Mouse (Mus musculus) liver, embryonic 13.5 days (tissue): Measurements from ENCODE around the gene Rabggta. TPM values are rescaled to one million over a fixed set of nuclear protein-coding genes. Genes with fewer than 3 reads are reported as not detected.
"Not testable (repeated sequence)": the region's sequence is repeated elsewhere in the genome, so short reads cannot be mapped to it uniquely, and the experiment has no call there.

Source experiments
- ATAC-seq: fragments of 200-750 bp; cut with Nextera tagmentation; 2 replicates; pipeline ENCODE4 v1.8.0; 2017; ENCODE audit warnings: low read depth, mild to moderate bottlenecking, moderate number of reproducible peaks, moderate library complexity
- DNase-seq: peaks from one replicate; pipeline ENCODE4 v3.0.0; 2022
- H3K27ac ChIP-seq: fragments of 300-500 bp; sonication (generic); 2 replicates; pipeline ENCODE4 v1.5.1; 2015; ENCODE audit warnings: moderate library complexity, mild to moderate bottlenecking, inconsistent platforms
- H3K27me3 ChIP-seq: fragments of 300-500 bp; sonication (generic); 2 replicates; pipeline ENCODE4 v1.6.1; 2015; ENCODE audit warnings: mild to moderate bottlenecking, inconsistent platforms
- H3K36me3 ChIP-seq: fragments of 300-500 bp; sonication (generic); 2 replicates; pipeline ENCODE4 v1.6.1; 2015; ENCODE audit warnings: mild to moderate bottlenecking, inconsistent platforms
- H3K4me1 ChIP-seq: fragments of 300-500 bp; sonication (generic); replicated peaks from 2 replicates; pipeline ENCODE4 v1.6.1; 2015; ENCODE audit warnings: inconsistent platforms
- H3K4me2 ChIP-seq: fragments of 300-500 bp; sonication (generic); 2 replicates; pipeline ENCODE4 v1.6.1; 2015; ENCODE audit warnings: inconsistent platforms, mild to moderate bottlenecking, moderate library complexity
- H3K4me3 ChIP-seq: fragments of 300-500 bp; sonication (generic); replicated peaks from 2 replicates; pipeline ENCODE4 v1.5.1; 2015; ENCODE audit warnings: mild to moderate bottlenecking, inconsistent platforms
- H3K9ac ChIP-seq: fragments of 300-500 bp; sonication (generic); 2 replicates; pipeline ENCODE4 v1.6.1; 2015; ENCODE audit warnings: mild to moderate bottlenecking, inconsistent platforms
- H3K9me3 ChIP-seq: fragments of 300-500 bp; sonication (generic); replicated peaks from 2 replicates; pipeline ENCODE4 v1.6.1; 2016; ENCODE audit warnings: inconsistent platforms
- WGBS: fragments of 180-500 bp; shearing (Covaris S2); methylation state at CpG from one replicate; pipeline ENCODE4 v1.1.7; 2015; ENCODE audit not compliant: insufficient replicate concordance; 5-methylcytosine and 5-hydroxymethylcytosine counted together
- polyA plus RNA-seq: library from polyadenylated mRNA; unstranded; fragments of >200 nt; fragmentation: Nextera tagmentation; extraction: Ambion mirVana; gene quantifications from 2 replicates; pipeline ENCODE4 v1.2.1, GENCODE M21; 2015

Gene Rabggta
- polyA plus RNA-seq = 12.9 and 14.7 TPM in 2 replicates

DNA sequence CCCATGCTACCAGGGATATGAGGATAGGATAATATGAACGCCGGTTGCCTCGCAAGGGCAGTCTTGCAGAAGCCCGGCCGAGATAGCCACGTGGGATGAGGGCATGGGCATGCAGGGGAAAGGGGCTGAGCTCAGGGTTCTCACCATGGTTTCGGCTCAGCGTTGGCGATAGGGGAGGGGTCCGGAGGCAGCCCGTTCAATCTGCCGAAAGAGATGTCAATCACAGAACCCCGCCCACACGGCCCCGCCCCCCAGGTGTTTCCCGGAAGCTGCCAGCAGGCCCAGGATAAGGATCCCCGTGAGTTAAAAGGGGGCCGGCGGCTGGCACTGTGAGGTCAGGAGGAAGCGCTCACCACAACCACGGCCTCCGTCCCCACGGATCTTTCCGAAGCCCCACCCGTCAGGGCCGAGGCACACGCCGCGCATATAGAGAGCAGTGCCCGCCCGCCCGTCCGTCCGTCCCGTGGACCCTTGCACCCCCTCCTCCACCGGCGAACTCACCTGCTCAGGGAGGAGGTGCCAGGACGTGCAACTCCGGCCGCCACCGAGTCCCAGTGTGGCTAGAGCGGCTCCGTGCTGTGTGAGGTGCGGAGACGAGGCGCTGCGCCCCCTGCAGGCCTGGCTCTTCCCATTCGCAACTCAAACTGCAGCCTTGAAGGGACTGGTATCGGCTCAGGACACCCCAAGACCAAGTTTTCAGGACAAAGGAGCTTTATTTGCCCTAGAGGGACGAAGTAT is at the start of gene Rabggta:
TSS of gene Rabggta (minus strand) at position 564 of the 738 bp plus-strand sequence.
- peak; percentile 90 for DNase-seq
- H3K9ac ChIP-seq = peak within 1 kb of the TSS; percentile 80
- WGBS = under 1% methylated on average over 50 of the region's 50 CpGs
- no peaks in the 10 kb centered on the region for H3K27me3 ChIP-seq
- peak within 1 kb of the TSS; percentile 89 for H3K4me2 ChIP-seq
- no peaks in the 10 kb centered on the region for H3K9me3 ChIP-seq
- H3K27ac ChIP-seq = peak within 1 kb of the TSS; percentile 84
- H3K36me3 ChIP-seq = peaks cover 26% of the 10 kb centered on the region
- ATAC-seq = peak; percentile 92
- peaks cover 41% of the 10 kb centered on the region for H3K4me1 ChIP-seq
- peak within 1 kb of the TSS; percentile 81 for H3K4me3 ChIP-seq

- Histone ChIP-seq H3K4me2 (peak overlapping the region; percentile 42), H3K4me3 (0 out of 2 replicates have a peak overlapping the region, but pooled peaks have one; percentile 3), H3K27ac (no peak overlapping the region), H3K36me3 (no peaks in the 10 kb centered on the region), H3K27me3 (peaks cover 53% of the 10 kb centered on the region), H3K4me1 (peaks cover 57% of the 10 kb centered on the region), H3K9ac (peak overlapping the region; percentile 50; the same call in 1 of the 2 replicates), H3K9me3 (no peaks in the 10 kb centered on the region)
- DNase-seq (no peak), ATAC-seq (peak; percentile 73)
- WGBS = 31% methylated on average over 16 of the region's 16 CpGs
Measured at GRCm38 (mm10) chr14:55769087-55769703, 47.1 kb upstream of the Rabggta start.

- H3K4me3 ChIP-seq = no peak overlapping the region
Measured at GRCm38 (mm10) chr14:55768555-55768954, 46.5 kb upstream of the Rabggta start.

GRCm38 (mm10) chr14:55767519-55768414 is 45.7 kb upstream of the Rabggta start:
- Histone ChIP-seq H3K9ac (peak overlapping the region; percentile 69), H3K4me1 (peaks cover 62% of the 10 kb centered on the region), H3K4me3 (peak overlapping the region; percentile 50), H3K36me3 (no peaks in the 10 kb centered on the region), H3K27ac (no peak overlapping the region), H3K27me3 (peaks cover 55% of the 10 kb centered on the region), H3K9me3 (no peaks in the 10 kb centered on the region), H3K4me2 (peak overlapping the region; percentile 75)
- ATAC-seq (peak; percentile 47), DNase-seq (no peak)
- 9% methylated on average over 52 of the region's 52 CpGs for WGBS

More at GRCm38 (mm10) chr14:55768555-55768954, 46.5 kb upstream of the Rabggta start:
- Histone ChIP-seq H3K9ac (peak overlapping the region; percentile 69; the same call in 1 of the 2 replicates), H3K4me1 (peaks cover 57% of the 10 kb centered on the region), H3K4me2 (peak overlapping the region; percentile 75), H3K27me3 (peaks cover 52% of the 10 kb centered on the region), H3K9me3 (no peaks in the 10 kb centered on the region), H3K27ac (no peak overlapping the region), H3K36me3 (no peaks in the 10 kb centered on the region)
- ATAC-seq (no peak), DNase-seq (no peak)
- WGBS = 75% methylated on average over 6 of the region's 6 CpGs

DNA sequence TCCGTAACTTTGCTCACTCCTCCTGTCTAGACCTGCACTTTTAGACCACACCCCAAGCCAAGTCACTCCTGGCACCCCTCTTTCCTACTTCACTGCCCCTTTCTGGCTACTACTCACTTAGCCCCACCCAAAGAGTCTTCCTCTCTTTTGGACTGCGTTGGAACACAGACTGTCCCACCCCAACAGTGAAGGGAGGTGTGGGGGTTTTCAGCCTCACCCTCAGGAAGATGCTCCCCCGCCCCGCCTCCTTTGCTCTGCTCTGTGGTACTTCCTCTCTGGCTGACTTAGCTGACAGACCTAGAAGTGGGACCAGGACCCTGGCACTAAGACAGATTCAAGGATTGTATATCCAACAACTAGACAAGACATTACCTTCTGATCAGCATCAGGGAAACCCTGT is 43.6 kb upstream of the Rabggta start, which contains the start of gene Ltb4r1:
TSS of gene Ltb4r1 (plus strand) at position 267 of the 400 bp plus-strand sequence.
- Histone ChIP-seq H3K36me3 (no peaks in the 10 kb centered on the region), H3K4me2 (no peak within 1 kb of the TSS), H3K4me3 (no peak within 1 kb of the TSS), H3K9me3 (no peaks in the 10 kb centered on the region), H3K27ac (peak within 1 kb of the TSS; percentile 47; the same call in 1 of the 2 replicates), H3K27me3 (peaks cover 69% of the 10 kb centered on the region), H3K4me1 (peaks cover 71% of the 10 kb centered on the region), H3K9ac (no peak within 1 kb of the TSS)
- ATAC-seq (no peak), DNase-seq (no peak)
- WGBS = 23% methylated on average over 4 of the region's 4 CpGs

DNA sequence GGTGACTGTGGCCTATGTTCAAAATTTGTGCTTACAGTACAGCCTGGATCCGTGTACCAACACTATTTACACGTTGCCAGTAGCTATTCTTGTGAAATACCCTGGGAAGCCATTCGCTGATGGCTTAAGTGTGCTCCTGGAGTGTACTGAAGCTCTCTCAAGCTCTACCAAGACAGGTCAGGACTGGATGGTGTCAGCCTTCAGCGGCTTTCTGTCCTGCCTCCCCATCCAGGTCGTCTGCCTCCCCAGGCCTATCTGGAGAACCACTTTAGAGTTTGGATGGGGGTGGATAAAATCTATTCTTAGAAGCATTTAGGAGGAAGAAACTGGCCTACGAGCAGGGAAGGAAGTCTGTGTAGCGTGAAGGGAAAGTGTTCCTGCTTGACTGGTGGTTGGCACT is 41.1 kb upstream of the Rabggta start:
- Histone ChIP-seq H3K4me1 (peaks cover 62% of the 10 kb centered on the region), H3K4me3 (peak overlapping the region; percentile 58; the same call in 1 of the 2 replicates), H3K9ac (no peak overlapping the region), H3K4me2 (peak overlapping the region; percentile 79), H3K36me3 (no peaks in the 10 kb centered on the region), H3K9me3 (no peaks in the 10 kb centered on the region), H3K27me3 (peaks cover 69% of the 10 kb centered on the region), H3K27ac (0 out of 2 replicates have a peak overlapping the region, but pooled peaks have one; percentile 1)
- no peak for ATAC-seq
- WGBS = 33% methylated on average over 7 of the region's 7 CpGs
- DNase-seq = no peak

DNA sequence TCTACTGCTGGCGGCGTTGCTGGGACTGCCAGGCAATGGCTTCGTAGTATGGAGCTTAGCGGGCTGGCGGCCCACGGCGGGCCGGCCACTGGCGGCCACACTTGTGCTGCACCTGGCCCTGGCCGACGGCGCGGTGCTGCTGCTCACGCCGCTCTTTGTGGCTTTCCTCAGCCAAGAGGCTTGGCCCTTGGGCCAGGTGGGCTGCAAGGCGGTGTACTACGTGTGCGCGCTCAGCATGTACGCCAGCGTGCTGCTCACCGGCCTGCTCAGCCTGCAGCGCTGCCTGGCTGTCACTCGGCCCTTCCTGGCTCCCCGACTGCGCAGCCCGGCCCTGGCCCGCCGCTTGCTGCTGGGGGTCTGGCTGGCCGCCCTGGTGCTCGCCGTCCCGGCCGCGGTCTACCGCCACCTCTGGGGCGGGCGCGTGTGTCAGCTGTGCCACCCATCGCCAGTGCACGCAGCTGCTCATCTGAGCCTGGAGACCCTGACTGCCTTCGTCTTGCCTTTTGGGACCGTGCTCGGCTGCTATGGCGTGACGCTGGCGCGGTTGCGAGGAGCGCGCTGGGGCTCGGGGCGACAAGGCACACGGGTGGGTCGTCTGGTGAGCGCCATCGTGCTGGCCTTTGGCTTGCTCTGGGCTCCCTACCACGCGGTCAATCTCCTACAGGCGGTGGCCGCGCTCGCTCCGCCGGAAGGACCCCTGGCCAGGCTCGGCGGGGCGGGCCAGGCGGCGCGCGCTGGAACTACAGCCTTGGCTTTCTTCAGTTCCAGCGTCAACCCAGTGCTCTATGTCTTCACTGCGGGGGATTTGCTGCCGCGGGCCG is 40.1 kb upstream of the Rabggta start:
- H3K27ac ChIP-seq = no peak overlapping the region; the same call in 1 of the 2 replicates
- peaks cover 61% of the 10 kb centered on the region for H3K4me1 ChIP-seq
- ATAC-seq = peak; percentile 18
- H3K9me3 ChIP-seq = no peaks in the 10 kb centered on the region
- no peaks in the 10 kb centered on the region for H3K36me3 ChIP-seq
- peak overlapping the region; percentile 71 for H3K9ac ChIP-seq
- H3K27me3 ChIP-seq = peaks cover 60% of the 10 kb centered on the region
- DNase-seq = no peak
- H3K4me3 ChIP-seq = peak overlapping the region; percentile 58
- WGBS = 3% methylated on average over 77 of the region's 77 CpGs
- H3K4me2 ChIP-seq = peak overlapping the region; percentile 79

GRCm38 (mm10) chr14:55761163-55761562 is 39.1 kb upstream of the Rabggta start, which contains the start of gene Ltb4r2:
Ltb4r2 (plus strand) TSS chr14:55761428.
- Histone ChIP-seq H3K4me1 (peaks cover 62% of the 10 kb centered on the region), H3K27me3 (peaks cover 52% of the 10 kb centered on the region), H3K36me3 (peaks cover 7% of the 10 kb centered on the region), H3K4me3 (peak within 1 kb of the TSS; percentile 58), H3K9me3 (no peaks in the 10 kb centered on the region), H3K9ac (peak within 1 kb of the TSS; percentile 71), H3K4me2 (peak within 1 kb of the TSS; percentile 79), H3K27ac (no peak within 1 kb of the TSS)
- ATAC-seq = no peak
- DNase-seq = no peak
- WGBS = 74% methylated on average over 6 of the region's 6 CpGs

DNA sequence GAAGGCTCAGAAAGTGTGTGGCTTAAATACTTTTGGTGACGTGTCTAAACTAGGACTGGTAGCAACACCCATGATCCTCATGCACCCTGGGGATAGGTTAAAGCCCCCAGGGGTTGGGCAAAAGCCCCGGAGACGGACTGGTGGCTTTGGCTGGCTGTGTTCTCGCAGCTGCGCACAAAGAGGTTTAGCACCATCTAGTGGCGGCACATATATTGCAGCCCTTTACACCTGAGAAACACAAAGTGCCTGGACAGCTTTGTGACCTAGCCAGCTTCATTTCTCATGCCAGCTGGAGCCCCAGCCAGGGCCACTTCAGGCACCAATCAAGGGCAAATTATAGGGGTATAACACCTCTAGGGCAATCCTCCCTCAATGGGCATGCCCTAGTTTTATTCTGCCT is 38.1 kb upstream of the Rabggta start:
- H3K9ac ChIP-seq = not testable (repeated sequence)

DNA sequence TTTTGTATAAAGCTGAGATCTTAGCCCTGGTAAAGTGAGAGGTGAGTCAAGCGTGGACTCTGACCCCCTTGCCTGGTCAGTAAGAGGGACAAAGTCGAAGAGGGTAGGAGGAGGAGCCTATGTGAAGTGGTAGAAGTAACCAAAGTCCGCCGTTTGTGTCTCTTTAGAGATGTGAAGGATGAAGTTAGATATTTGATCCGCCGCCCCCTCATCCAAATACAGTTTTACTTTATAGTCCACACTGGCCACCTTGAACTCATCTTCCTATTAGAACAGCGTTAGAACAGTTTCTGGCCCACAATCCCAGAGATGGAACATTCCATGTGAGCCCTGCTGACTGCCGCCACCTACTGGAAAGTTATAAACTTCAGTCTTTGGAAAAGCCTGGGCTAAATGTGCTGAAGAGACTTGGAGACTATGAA is 36.3 kb upstream of the Rabggta start, which contains the start of gene Cideb:
TSS of gene Cideb (minus strand) at position 96 of the 422 bp plus-strand sequence.
- 12% methylated on average over 8 of the region's 8 CpGs for WGBS
- Histone ChIP-seq H3K4me1 (peaks cover 43% of the 10 kb centered on the region), H3K27ac (peak within 1 kb of the TSS; percentile 69), H3K4me2 (peak within 1 kb of the TSS; percentile 43), H3K4me3 (peak within 1 kb of the TSS; percentile 32), H3K27me3 (peaks cover 30% of the 10 kb centered on the region), H3K9me3 (no peaks in the 10 kb centered on the region), H3K36me3 (peaks cover 35% of the 10 kb centered on the region), H3K9ac (peak within 1 kb of the TSS; percentile 5; the same call in 1 of the 2 replicates)
- peak; percentile 34 for ATAC-seq
- DNase-seq = no peak

More for the DNA sequence above, 38.1 kb upstream of the Rabggta start:
- peak overlapping the region; percentile 29 for H3K4me2 ChIP-seq
- under 1% methylated on average over 6 of the region's 6 CpGs for WGBS
- H3K4me1 ChIP-seq = peaks cover 52% of the 10 kb centered on the region
- peaks cover 18% of the 10 kb centered on the region for H3K36me3 ChIP-seq
- not testable (repeated sequence) for H3K27ac ChIP-seq, H3K4me3 ChIP-seq, H3K9me3 ChIP-seq
- DNase-seq (peak; percentile 66), ATAC-seq (0 out of 2 replicates have a peak, but pooled peaks have one; percentile 18)
- H3K27me3 ChIP-seq = peaks cover 46% of the 10 kb centered on the region
